Mouse (Mus musculus) heart, embryonic 13.5 days (tissue): ENCODE data around the gene Pdk2. TPM values are rescaled to one million over a fixed set of nuclear protein-coding genes. Genes with fewer than 3 reads are reported as not detected.
A peak's percentile ranks its signal among the peaks of the same experiment; 100 is the strongest.

Source experiments
- ATAC-seq: fragments of 200-750 bp; cut with Nextera tagmentation; 2 replicates; pipeline ENCODE4 v1.8.0; 2017; ENCODE audit warnings: moderate TSS enrichment; ENCODE audit not compliant: insufficient number of reproducible peaks, low FRiP score, low TSS enrichment; ENCODE audit errors: extremely low read depth
- H3K27ac ChIP-seq: fragments of 300-500 bp; sonication (generic); replicated peaks from 2 replicates; pipeline ENCODE4 v1.5.1; 2015; ENCODE audit warnings: moderate library complexity, mild to moderate bottlenecking, inconsistent platforms
- H3K27me3 ChIP-seq: fragments of 300-500 bp; sonication (generic); replicated peaks from 2 replicates; pipeline ENCODE4 v1.6.1; 2015; ENCODE audit warnings: mild to moderate bottlenecking, inconsistent platforms
- H3K36me3 ChIP-seq: fragments of 300-500 bp; sonication (generic); 2 replicates; pipeline ENCODE4 v1.6.1; 2015; ENCODE audit warnings: mild to moderate bottlenecking, inconsistent platforms
- H3K4me1 ChIP-seq: fragments of 300-500 bp; sonication (generic); 2 replicates; pipeline ENCODE4 v1.6.1; 2015; ENCODE audit warnings: inconsistent platforms
- H3K4me2 ChIP-seq: fragments of 300-500 bp; sonication (generic); 2 replicates; pipeline ENCODE4 v1.6.1; 2015; ENCODE audit warnings: inconsistent platforms, mild to moderate bottlenecking, moderate library complexity
- H3K4me3 ChIP-seq: fragments of 300-500 bp; sonication (generic); 2 replicates; pipeline ENCODE4 v1.5.1; 2015; ENCODE audit warnings: moderate library complexity, mild to moderate bottlenecking, inconsistent platforms
- H3K9ac ChIP-seq: fragments of 300-500 bp; sonication (generic); 2 replicates; pipeline ENCODE4 v1.6.1; 2015; ENCODE audit warnings: inconsistent platforms, mild to moderate bottlenecking, moderate library complexity
- H3K9me3 ChIP-seq: fragments of 300-500 bp; sonication (generic); 2 replicates; pipeline ENCODE4 v1.6.1; 2016; ENCODE audit warnings: inconsistent platforms
- WGBS: fragments of 180-500 bp; shearing (Covaris S2); methylation state at CpG from one replicate; pipeline ENCODE4 v1.1.7; 2015; ENCODE audit warnings: mixed read lengths; 5-methylcytosine and 5-hydroxymethylcytosine counted together
- polyA plus RNA-seq: library from polyadenylated mRNA; unstranded; fragments of >200 nt; fragmentation: Nextera tagmentation; extraction: Ambion mirVana; gene quantifications from 2 replicates; pipeline ENCODE4 v1.2.1, GENCODE M21; 2015

Gene Pdk2
- polyA plus RNA-seq, 1 experiment from 2014 or later = 77.9 TPM

- Histone ChIP-seq H3K4me2 (no peak overlapping the region), H3K4me3 (no peak overlapping the region), H3K9ac (no peak overlapping the region), H3K27ac (no peak overlapping the region), H3K4me1 (peaks cover 46% of the 10 kb centered on the region), H3K36me3 (no peaks in the 10 kb centered on the region), H3K9me3 (no peaks in the 10 kb centered on the region), H3K27me3 (no peaks in the 10 kb centered on the region)
- ATAC-seq = no peak
- WGBS = 68% methylated on average over 5 of the region's 5 CpGs
Observed at GRCm38 (mm10) chr11:94985822-94986221, 55.3 kb downstream of the Pdk2 start.

DNA sequence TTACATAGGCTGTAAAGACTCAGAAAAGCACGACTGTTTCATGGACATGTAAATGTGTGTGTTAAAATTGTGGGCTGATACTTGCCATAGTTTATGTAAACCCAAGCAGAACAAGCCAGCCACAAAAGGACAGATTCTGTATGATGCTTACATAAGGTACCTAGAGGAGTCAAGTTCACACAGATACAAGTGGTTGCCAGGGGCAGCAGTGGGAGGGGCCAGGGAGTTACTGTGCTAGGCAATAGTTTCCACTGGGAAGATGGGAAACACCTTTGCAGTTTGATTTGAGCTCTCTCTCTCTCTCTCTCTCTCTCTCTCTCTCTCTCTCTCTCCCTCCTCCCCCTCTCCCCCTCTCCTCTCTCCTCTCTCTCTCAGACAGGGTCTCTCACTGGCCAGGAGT lies 56.0 kb downstream of the Pdk2 start:
- Histone ChIP-seq H3K36me3 (no peaks in the 10 kb centered on the region), H3K9ac (no peak overlapping the region), H3K4me2 (no peak overlapping the region), H3K27ac (no peak overlapping the region), H3K4me1 (peaks cover 40% of the 10 kb centered on the region), H3K4me3 (no peak overlapping the region), H3K9me3 (no peaks in the 10 kb centered on the region), H3K27me3 (no peaks in the 10 kb centered on the region)
- 48% methylated on average over 1 of the region's 1 CpGs for WGBS
- ATAC-seq = no peak

GRCm38 (mm10) chr11:94979462-94980179 lies 61.5 kb downstream of the Pdk2 start:
- H3K36me3 ChIP-seq = no peaks in the 10 kb centered on the region
- H3K27ac ChIP-seq = peak overlapping the region; percentile 57
- H3K4me2 ChIP-seq = peak overlapping the region; percentile 64
- H3K4me1 ChIP-seq = peaks cover 51% of the 10 kb centered on the region
- WGBS = 69% methylated on average over 11 of the region's 11 CpGs
- H3K9me3 ChIP-seq = no peaks in the 10 kb centered on the region
- no peaks in the 10 kb centered on the region for H3K27me3 ChIP-seq
- peak overlapping the region; percentile 37 for H3K4me3 ChIP-seq
- ATAC-seq = no peak
- H3K9ac ChIP-seq = peak overlapping the region; percentile 70

GRCm38 (mm10) chr11:94978947-94979346 lies 62.2 kb downstream of the Pdk2 start:
- Histone ChIP-seq H3K9ac (peak overlapping the region; percentile 70), H3K27ac (peak overlapping the region; percentile 57), H3K27me3 (no peaks in the 10 kb centered on the region), H3K36me3 (no peaks in the 10 kb centered on the region), H3K4me2 (peak overlapping the region; percentile 64), H3K4me1 (peaks cover 56% of the 10 kb centered on the region), H3K4me3 (peak overlapping the region; percentile 37), H3K9me3 (no peaks in the 10 kb centered on the region)
- ATAC-seq = peak; percentile 81
- 0% methylated on average over 20 of the region's 20 CpGs for WGBS

- Histone ChIP-seq H3K36me3 (no peaks in the 10 kb centered on the region), H3K9me3 (no peaks in the 10 kb centered on the region), H3K27ac (peak overlapping the region; percentile 1; the same call in 1 of the 2 replicates), H3K27me3 (no peaks in the 10 kb centered on the region), H3K9ac (no peak overlapping the region), H3K4me2 (peak overlapping the region; percentile 64), H3K4me1 (peaks cover 62% of the 10 kb centered on the region), H3K4me3 (peak overlapping the region; percentile 37)
- 34% methylated on average over 9 of the region's 9 CpGs for WGBS
- ATAC-seq = no peak
Observed at GRCm38 (mm10) chr11:94978178-94978915, 62.8 kb downstream of the Pdk2 start.

Other genes with a start within 250 kb of the Pdk2 start
- 415 and 595 TPM in 2 replicates for gene Col1a1, start 105.1 kb downstream of the Pdk2 start, polyA plus RNA-seq
- gene Hils1, start 73.8 kb downstream of the Pdk2 start, polyA plus RNA-seq = 0.23 TPM in 1 of 2 replicates, not detected in the other
- 27.0 and 29.2 TPM in 2 replicates for gene Sgca, start 65.0 kb downstream of the Pdk2 start, polyA plus RNA-seq
- 6.5 and 6.8 TPM in 2 replicates for gene Ppp1r9b, start 50.3 kb downstream of the Pdk2 start, polyA plus RNA-seq
- gene Samd14, start 31.5 kb downstream of the Pdk2 start, polyA plus RNA-seq = 11.6 and 11.7 TPM in 2 replicates
- 10.2 and 12.2 TPM in 2 replicates for gene Itga3, start 35.4 kb upstream of the Pdk2 start, polyA plus RNA-seq
- 0.17 TPM in 1 of 2 replicates, not detected in the other for gene Dlx3, start 78.8 kb upstream of the Pdk2 start, polyA plus RNA-seq
- 0.06 and 0.08 TPM in 2 replicates for gene Dlx4, start 104.9 kb upstream of the Pdk2 start, polyA plus RNA-seq
- not detected in 2 replicates for gene Tac4, start 220.2 kb upstream of the Pdk2 start, polyA plus RNA-seq